8 mouse cellular contexts compared by ENCODE assay signal in genomic region chr7:145025186-145026013, GRCm38 (mm10).
A peak's percentile ranks its signal among the peaks of the same experiment; 100 is the strongest.
DNase-seq lines count a peak whose midpoint lies in the region; ATAC-seq and TF ChIP-seq lines count a peak whose summit lies in the region.

No protein-coding gene starts in this region.

- TF ChIP-seq CTCF in forebrain, postnatal 0 days (IDR thresholded peaks at IDR 0.05; ENCODE audit: low read depth): no peak

- H3K9me3 ChIP-seq in heart, embryonic 13.5 days: no peaks in the 10 kb centered on the region
- H3K9me3 ChIP-seq in hindbrain, embryonic 13.5 days: no peaks in the 10 kb centered on the region
- no peaks in the 10 kb centered on the region for H3K9me3 ChIP-seq in forebrain, postnatal 0 days (ENCODE audit: low read length)

- peak; percentile 27; the same call in 1 of the 2 replicates for ATAC-seq in heart, embryonic 13.5 days (ENCODE audit: extremely low read depth, insufficient number of reproducible peaks, low FRiP score, low TSS enrichment)
- ATAC-seq in hindbrain, embryonic 13.5 days (ENCODE audit: low FRiP score): no peak
- ATAC-seq in forebrain, postnatal 0 days: no peak

- peak overlapping the region; percentile 78 for H3K27ac ChIP-seq in heart, embryonic 13.5 days (replicated peaks)
- no peak overlapping the region for H3K27ac ChIP-seq in hindbrain, embryonic 13.5 days
- H3K27ac ChIP-seq in forebrain, postnatal 0 days (ENCODE audit: low read depth, low read length): no peak overlapping the region

- WGBS in heart, embryonic 13.5 days: 18% methylated on average over 6 of the region's 6 CpGs
- WGBS in hindbrain, embryonic 13.5 days: 55% methylated on average over 5 of the region's 6 CpGs
- WGBS in forebrain, postnatal 0 days: 80% methylated on average over 5 of the region's 6 CpGs

- no peak overlapping the region for H3K9ac ChIP-seq in heart, embryonic 13.5 days
- H3K9ac ChIP-seq in hindbrain, embryonic 13.5 days: no peak overlapping the region
- H3K9ac ChIP-seq in forebrain, postnatal 0 days: no peak overlapping the region

- H3K4me1 ChIP-seq in heart, embryonic 13.5 days: peaks cover 27% of the 10 kb centered on the region
- H3K4me1 ChIP-seq in hindbrain, embryonic 13.5 days (replicated peaks): peaks cover 4% of the 10 kb centered on the region
- H3K4me1 ChIP-seq in forebrain, postnatal 0 days (ENCODE audit: insufficient read depth): no peaks in the 10 kb centered on the region; the same call in 1 of the 2 replicates

- peaks cover 10% of the 10 kb centered on the region; the same call in 1 of the 2 replicates for H3K27me3 ChIP-seq in heart, embryonic 13.5 days (replicated peaks)
- peaks cover 12% of the 10 kb centered on the region; the same call in 1 of the 2 replicates for H3K27me3 ChIP-seq in hindbrain, embryonic 13.5 days
- peaks cover 4% of the 10 kb centered on the region; the same call in 1 of the 2 replicates for H3K27me3 ChIP-seq in forebrain, postnatal 0 days (ENCODE audit: insufficient read depth, low read length)

- H3K36me3 ChIP-seq in heart, embryonic 13.5 days: no peaks in the 10 kb centered on the region
- no peaks in the 10 kb centered on the region for H3K36me3 ChIP-seq in hindbrain, embryonic 13.5 days
- H3K36me3 ChIP-seq in forebrain, postnatal 0 days (ENCODE audit: insufficient read depth): no peaks in the 10 kb centered on the region

- peak; percentile 65 for DNase-seq in adrenal gland, adult 2 months
- no peak for DNase-seq in adrenal gland, postnatal 4 days (ENCODE audit: low spot score in 2 of 2)
- peak; percentile 50 to 82 for DNase-seq in kidney, postnatal 25 days
- DNase-seq in lung, postnatal 4 days: peak; percentile 60 to 80
- no peak for DNase-seq in forebrain, postnatal 0 days
- DNase-seq in right cerebral cortex, postnatal 36 days (ENCODE audit: low spot score in 2 of 2): no peak

- no peak overlapping the region for H3K4me2 ChIP-seq in heart, embryonic 13.5 days
- no peak overlapping the region for H3K4me2 ChIP-seq in hindbrain, embryonic 13.5 days
- H3K4me2 ChIP-seq in forebrain, postnatal 0 days (ENCODE audit: low read depth): no peak overlapping the region

- no peak overlapping the region for H3K4me3 ChIP-seq in heart, embryonic 13.5 days
- H3K4me3 ChIP-seq in hindbrain, embryonic 13.5 days: no peak overlapping the region
- no peak overlapping the region for H3K4me3 ChIP-seq in forebrain, postnatal 0 days (ENCODE audit: low read depth, low read length)

Comparison
In these comparisons a context has a peak if more than half of its experiments do, and no peak if none do; other contexts are left out.
1. DNase-seq: peak in adrenal gland, adult 2 months (single experiment), kidney, postnatal 25 days (2 of 2) and lung, postnatal 4 days (2 of 2); none in adrenal gland, postnatal 4 days (0 of 2), forebrain, postnatal 0 days (single experiment) and right cerebral cortex, postnatal 36 days (0 of 2).